Mouse (Mus musculus): Measurements from ENCODE around the gene Tex13c3.
"Not testable (repeated sequence)": the region's sequence is repeated elsewhere in the genome, so short reads cannot be mapped to it uniquely, and the experiment has no call there.

Gene Tex13c3

GRCm38 (mm10) chrX:19481219-19481618 lies at the start of gene Tex13c3:
Tex13c3 (minus strand) TSS chrX:19481319.
- DNase-seq (ENCODE audit: low spot score in 2 of 2) = not testable (repeated sequence)

- DNase-seq (ENCODE audit: low spot score in 2 of 2) = no peak
Measured at GRCm38 (mm10) chrX:19489731-19490130, 8.6 kb upstream of the Tex13c3 start.

Measured in frontal cortex, postnatal 36 days (tissue).